Mouse (Mus musculus) limb, embryonic 12.5 days (tissue): ENCODE measurements around the gene Mapk8ip3. TPM values are rescaled to one million over a fixed set of nuclear protein-coding genes. Genes with fewer than 3 reads are reported as not detected.

Experiments used
- ATAC-seq: fragments of 200-750 bp; cut with Nextera tagmentation; 2 replicates; pipeline ENCODE4 v1.8.0; 2017; ENCODE audit warnings: low read depth, moderate TSS enrichment; ENCODE audit not compliant: insufficient number of reproducible peaks, insufficient read depth, low FRiP score, low TSS enrichment
- H3K27ac ChIP-seq: fragments of 300-500 bp; sonication (generic); 2 replicates; pipeline ENCODE4 v1.5.1; 2016; ENCODE audit warnings: mild to moderate bottlenecking, moderate library complexity
- H3K27me3 ChIP-seq: fragments of 300-500 bp; sonication (generic); 2 replicates; pipeline ENCODE4 v1.6.1; 2016; ENCODE audit warnings: mild to moderate bottlenecking, moderate library complexity
- H3K36me3 ChIP-seq: fragments of 300-500 bp; sonication (generic); 2 replicates; pipeline ENCODE4 v1.6.1; 2016; ENCODE audit warnings: mild to moderate bottlenecking, moderate library complexity
- H3K4me1 ChIP-seq: fragments of 300-500 bp; sonication (generic); replicated peaks from 2 replicates; pipeline ENCODE4 v1.6.1; 2016
- H3K4me2 ChIP-seq: fragments of 300-500 bp; sonication (generic); 2 replicates; pipeline ENCODE4 v1.6.1; 2016; ENCODE audit warnings: mild to moderate bottlenecking, moderate library complexity
- H3K4me3 ChIP-seq: fragments of 300-500 bp; sonication (generic); replicated peaks from 2 replicates; pipeline ENCODE4 v1.5.1; 2016; ENCODE audit warnings: mild to moderate bottlenecking
- H3K9ac ChIP-seq: fragments of 300-500 bp; sonication (generic); replicated peaks from 2 replicates; pipeline ENCODE4 v1.6.1; 2016; ENCODE audit warnings: mild to moderate bottlenecking, moderate library complexity
- H3K9me3 ChIP-seq: fragments of 300-500 bp; sonication (generic); 2 replicates; pipeline ENCODE4 v1.6.1; 2016; ENCODE audit warnings: mild to moderate bottlenecking, moderate library complexity
- WGBS: fragments of 180-500 bp; shearing (Covaris S2); methylation state at CpG from one replicate; pipeline ENCODE4 v1.1.7; 2016; 5-methylcytosine and 5-hydroxymethylcytosine counted together
- polyA plus RNA-seq: library from polyadenylated mRNA; unstranded; fragments of >200 nt; fragmentation: Nextera tagmentation; extraction: Ambion mirVana; gene quantifications from 2 replicates; pipeline ENCODE4 v1.2.1, GENCODE M21; 2016

Mapk8ip3 gene
- polyA plus RNA-seq, 1 experiment from 2014 or later = 46.5 TPM

- no peaks in the 10 kb centered on the region for H3K9me3 ChIP-seq
- peaks cover 41% of the 10 kb centered on the region for H3K4me1 ChIP-seq
- H3K36me3 ChIP-seq = peaks cover 60% of the 10 kb centered on the region
- no peaks in the 10 kb centered on the region for H3K27me3 ChIP-seq
- H3K27ac ChIP-seq = no peak overlapping the region
- 0 out of 2 replicates have a peak overlapping the region, but pooled peaks have one; percentile 0 for H3K9ac ChIP-seq
- H3K4me3 ChIP-seq = peak overlapping the region; percentile 11; the same call in 1 of the 2 replicates
- H3K4me2 ChIP-seq = no peak overlapping the region
- 92% methylated on average over 2 of the region's 2 CpGs for WGBS
- ATAC-seq = no peak
These were observed 43.5 kb downstream of the Mapk8ip3 start for GRCm38 (mm10) chr17:24893276-24893675.

- no peak overlapping the region for H3K4me2 ChIP-seq
- no peak for ATAC-seq
- peaks cover 43% of the 10 kb centered on the region for H3K4me1 ChIP-seq
- WGBS = 91% methylated on average over 12 of the region's 12 CpGs
- peaks cover 55% of the 10 kb centered on the region for H3K36me3 ChIP-seq
- H3K9ac ChIP-seq = no peak overlapping the region
- H3K4me3 ChIP-seq = no peak overlapping the region
- no peaks in the 10 kb centered on the region for H3K9me3 ChIP-seq
- no peak overlapping the region for H3K27ac ChIP-seq
- H3K27me3 ChIP-seq = no peaks in the 10 kb centered on the region
These were observed 44.0 kb downstream of the Mapk8ip3 start for GRCm38 (mm10) chr17:24892785-24893184.

GRCm38 (mm10) chr17:24891321-24891720 is 45.5 kb downstream of the Mapk8ip3 start:
- Histone ChIP-seq H3K27ac (no peak overlapping the region), H3K27me3 (no peaks in the 10 kb centered on the region), H3K4me1 (peaks cover 37% of the 10 kb centered on the region), H3K9ac (no peak overlapping the region), H3K4me3 (no peak overlapping the region), H3K4me2 (no peak overlapping the region), H3K36me3 (peaks cover 45% of the 10 kb centered on the region), H3K9me3 (no peaks in the 10 kb centered on the region)
- WGBS = 90% methylated on average over 13 of the region's 13 CpGs
- no peak for ATAC-seq

- Histone ChIP-seq H3K9ac (no peak overlapping the region), H3K9me3 (no peaks in the 10 kb centered on the region), H3K27ac (no peak overlapping the region), H3K4me3 (no peak overlapping the region), H3K4me2 (no peak overlapping the region), H3K36me3 (peaks cover 45% of the 10 kb centered on the region), H3K27me3 (no peaks in the 10 kb centered on the region), H3K4me1 (peaks cover 32% of the 10 kb centered on the region)
- WGBS = 87% methylated on average over 19 of the region's 19 CpGs
- ATAC-seq = no peak
These were observed 46.4 kb downstream of the Mapk8ip3 start for GRCm38 (mm10) chr17:24890151-24891092.

GRCm38 (mm10) chr17:24888862-24889261 is 47.9 kb downstream of the Mapk8ip3 start:
- Histone ChIP-seq H3K27ac (no peak overlapping the region), H3K27me3 (no peaks in the 10 kb centered on the region), H3K4me2 (no peak overlapping the region), H3K36me3 (peaks cover 49% of the 10 kb centered on the region), H3K4me3 (no peak overlapping the region), H3K4me1 (peaks cover 28% of the 10 kb centered on the region), H3K9ac (no peak overlapping the region), H3K9me3 (no peaks in the 10 kb centered on the region)
- WGBS = 91% methylated on average over 3 of the region's 3 CpGs
- ATAC-seq = no peak

GRCm38 (mm10) chr17:24887291-24888080 is 49.3 kb downstream of the Mapk8ip3 start:
- Histone ChIP-seq H3K27ac (0 out of 2 replicates have a peak overlapping the region, but pooled peaks have one; percentile 59), H3K9me3 (no peaks in the 10 kb centered on the region), H3K4me2 (peak overlapping the region; percentile 93), H3K36me3 (peaks cover 49% of the 10 kb centered on the region), H3K4me3 (peak overlapping the region; percentile 88), H3K27me3 (no peaks in the 10 kb centered on the region), H3K4me1 (peaks cover 22% of the 10 kb centered on the region), H3K9ac (peak overlapping the region; percentile 81)
- 65% methylated on average over 18 of the region's 18 CpGs for WGBS
- no peak for ATAC-seq

GRCm38 (mm10) chr17:24886932-24887271 is 49.9 kb downstream of the Mapk8ip3 start:
- peaks cover 22% of the 10 kb centered on the region for H3K4me1 ChIP-seq
- no peaks in the 10 kb centered on the region for H3K9me3 ChIP-seq
- H3K36me3 ChIP-seq = peaks cover 45% of the 10 kb centered on the region
- peak overlapping the region; percentile 59; the same call in 1 of the 2 replicates for H3K27ac ChIP-seq
- H3K4me2 ChIP-seq = peak overlapping the region; percentile 93
- H3K27me3 ChIP-seq = no peaks in the 10 kb centered on the region
- H3K9ac ChIP-seq = peak overlapping the region; percentile 81
- peak overlapping the region; percentile 88 for H3K4me3 ChIP-seq
- 2% methylated on average over 18 of the region's 18 CpGs for WGBS
- ATAC-seq = peak; percentile 4; the same call in 1 of the 2 replicates

GRCm38 (mm10) chr17:24886134-24886931 is 50.4 kb downstream of the Mapk8ip3 start, which contains the start of the genes Nubp2 and Spsb3:
Gene Nubp2, minus strand, starts transcription at chr17:24886349.
Gene Spsb3, plus strand, starts transcription at chr17:24886643.
- Histone ChIP-seq H3K4me3 (peak within 1 kb of the TSS; percentile 88), H3K4me2 (peak within 1 kb of the TSS; percentile 93), H3K4me1 (peaks cover 22% of the 10 kb centered on the region), H3K36me3 (peaks cover 39% of the 10 kb centered on the region), H3K27me3 (no peaks in the 10 kb centered on the region), H3K9ac (peak within 1 kb of the TSS; percentile 81), H3K27ac (peak within 1 kb of the TSS; percentile 59; the same call in 1 of the 2 replicates), H3K9me3 (no peaks in the 10 kb centered on the region)
- peak; percentile 95 for ATAC-seq
- WGBS = under 1% methylated on average over 69 of the region's 69 CpGs

- H3K27ac ChIP-seq = no peak overlapping the region
- H3K9ac ChIP-seq = peak overlapping the region; percentile 63
- no peaks in the 10 kb centered on the region for H3K27me3 ChIP-seq
- H3K9me3 ChIP-seq = no peaks in the 10 kb centered on the region
- peaks cover 22% of the 10 kb centered on the region for H3K4me1 ChIP-seq
- H3K36me3 ChIP-seq = peaks cover 31% of the 10 kb centered on the region
- H3K4me2 ChIP-seq = peak overlapping the region; percentile 93
- 25% methylated on average over 22 of the region's 22 CpGs for WGBS
- no peak for ATAC-seq
- peak overlapping the region; percentile 88 for H3K4me3 ChIP-seq
These were observed 51.2 kb downstream of the Mapk8ip3 start for GRCm38 (mm10) chr17:24885356-24886133.

- Histone ChIP-seq H3K4me2 (no peak overlapping the region), H3K36me3 (peaks cover 25% of the 10 kb centered on the region), H3K9me3 (no peaks in the 10 kb centered on the region), H3K27me3 (no peaks in the 10 kb centered on the region), H3K4me1 (peaks cover 22% of the 10 kb centered on the region), H3K27ac (no peak overlapping the region), H3K9ac (no peak overlapping the region), H3K4me3 (no peak overlapping the region)
- 92% methylated on average over 6 of the region's 6 CpGs for WGBS
- no peak for ATAC-seq
These were observed 52.4 kb downstream of the Mapk8ip3 start for GRCm38 (mm10) chr17:24884391-24884790.
